Mouse (Mus musculus): ENCODE measurements around the gene Pilrb2. TPM values are rescaled to one million over a fixed set of nuclear protein-coding genes. Genes with fewer than 3 reads are reported as not detected.
"Not testable (repeated sequence)": the region's sequence is repeated elsewhere in the genome, so short reads cannot be mapped to it uniquely, and the experiment has no call there.

Gene Pilrb2
- polyA plus RNA-seq (2014; fragmentation: Nextera tagmentation; extraction: Ambion mirVana): 0.46 and 0.52 TPM in 2 replicates

- H3K4me2 ChIP-seq (ENCODE audit: low read depth, low read length); H3K27me3 ChIP-seq (replicated peaks; ENCODE audit: control insufficient read depth, insufficient read depth, low read length); H3K9me3 ChIP-seq (ENCODE audit: control insufficient read depth, low read length); H3K27ac ChIP-seq (replicated peaks; ENCODE audit: low read depth, low read length); H3K4me3 ChIP-seq (ENCODE audit: low read depth, low read length); H3K4me1 ChIP-seq (ENCODE audit: control insufficient read depth, insufficient read depth, low read length); DNase-seq (ENCODE audit: low spot score); H3K36me3 ChIP-seq (ENCODE audit: control insufficient read depth, insufficient read depth, low read length); H3K9ac ChIP-seq (ENCODE audit: low read depth, low read length); ATAC-seq (ENCODE audit: low read depth): not testable (repeated sequence)
- 64% methylated on average over 2 of the region's 3 CpGs for WGBS
These were observed at the start of gene Pilrb2 for GRCm38 (mm10) chr5:137871644-137872380. Pilrb2 (minus strand) TSS chr5:137871815.

- Histone ChIP-seq H3K36me3 (ENCODE audit: control insufficient read depth, insufficient read depth, low read length) (no peaks in the 10 kb centered on the region), H3K4me3 (ENCODE audit: low read depth, low read length) (no peak overlapping the region), H3K27ac (replicated peaks; ENCODE audit: low read depth, low read length) (no peak overlapping the region), H3K9ac (ENCODE audit: low read depth, low read length) (no peak overlapping the region), H3K27me3 (replicated peaks; ENCODE audit: control insufficient read depth, insufficient read depth, low read length) (no peaks in the 10 kb centered on the region), H3K4me2 (ENCODE audit: low read depth, low read length) (no peak overlapping the region), H3K4me1 (ENCODE audit: control insufficient read depth, insufficient read depth, low read length) (no peaks in the 10 kb centered on the region), H3K9me3 (ENCODE audit: control insufficient read depth, low read length) (no peaks in the 10 kb centered on the region)
- WGBS: 58% methylated on average over 6 of the region's 6 CpGs
- ATAC-seq (ENCODE audit: low read depth) (no peak; the same call in 1 of the 2 replicates), DNase-seq (ENCODE audit: low spot score) (peak; percentile 43)
These were observed 43.9 kb upstream of the Pilrb2 start for GRCm38 (mm10) chr5:137915550-137915949.

- H3K4me1 ChIP-seq (ENCODE audit: control insufficient read depth, insufficient read depth, low read length): no peaks in the 10 kb centered on the region
- H3K4me3 ChIP-seq (ENCODE audit: low read depth, low read length): no peak overlapping the region
- no peak overlapping the region for H3K4me2 ChIP-seq (ENCODE audit: low read depth, low read length)
- DNase-seq (ENCODE audit: low spot score): no peak
- H3K9me3 ChIP-seq (ENCODE audit: control insufficient read depth, low read length): no peaks in the 10 kb centered on the region
- ATAC-seq (ENCODE audit: low read depth): no peak
- H3K27me3 ChIP-seq (replicated peaks; ENCODE audit: control insufficient read depth, insufficient read depth, low read length): no peaks in the 10 kb centered on the region
- H3K9ac ChIP-seq (ENCODE audit: low read depth, low read length): no peak overlapping the region
- no peaks in the 10 kb centered on the region for H3K36me3 ChIP-seq (ENCODE audit: control insufficient read depth, insufficient read depth, low read length)
- no peak overlapping the region for H3K27ac ChIP-seq (replicated peaks; ENCODE audit: low read depth, low read length)
These were observed 42.9 kb upstream of the Pilrb2 start for GRCm38 (mm10) chr5:137914508-137914907.

GRCm38 (mm10) chr5:137909564-137910262 is 38.1 kb upstream of the Pilrb2 start:
- H3K36me3 ChIP-seq (ENCODE audit: control insufficient read depth, insufficient read depth, low read length): no peaks in the 10 kb centered on the region
- H3K9ac ChIP-seq (ENCODE audit: low read depth, low read length): no peak overlapping the region
- 72% methylated on average over 3 of the region's 3 CpGs for WGBS
- H3K27ac ChIP-seq (replicated peaks; ENCODE audit: low read depth, low read length): no peak overlapping the region
- no peaks in the 10 kb centered on the region for H3K9me3 ChIP-seq (ENCODE audit: control insufficient read depth, low read length)
- no peak overlapping the region for H3K4me3 ChIP-seq (ENCODE audit: low read depth, low read length)
- ATAC-seq (ENCODE audit: low read depth) (peak; percentile 57; the same call in 1 of the 2 replicates), DNase-seq (ENCODE audit: low spot score) (peak; percentile 25)
- no peak overlapping the region for H3K4me2 ChIP-seq (ENCODE audit: low read depth, low read length)
- no peaks in the 10 kb centered on the region for H3K27me3 ChIP-seq (replicated peaks; ENCODE audit: control insufficient read depth, insufficient read depth, low read length)
- no peaks in the 10 kb centered on the region for H3K4me1 ChIP-seq (ENCODE audit: control insufficient read depth, insufficient read depth, low read length)

GRCm38 (mm10) chr5:137897812-137898211 is 26.2 kb upstream of the Pilrb2 start:
- no peaks in the 10 kb centered on the region for H3K36me3 ChIP-seq (ENCODE audit: control insufficient read depth, insufficient read depth, low read length)
- 81% methylated on average over 1 of the region's 1 CpGs for WGBS
- H3K9ac ChIP-seq (ENCODE audit: low read depth, low read length): no peak overlapping the region
- H3K9me3 ChIP-seq (ENCODE audit: control insufficient read depth, low read length): no peaks in the 10 kb centered on the region
- H3K4me1 ChIP-seq (ENCODE audit: control insufficient read depth, insufficient read depth, low read length): no peaks in the 10 kb centered on the region
- no peaks in the 10 kb centered on the region for H3K27me3 ChIP-seq (replicated peaks; ENCODE audit: control insufficient read depth, insufficient read depth, low read length)
- ATAC-seq (ENCODE audit: low read depth) (no peak), DNase-seq (ENCODE audit: low spot score) (no peak)
- H3K4me2 ChIP-seq (ENCODE audit: low read depth, low read length): no peak overlapping the region
- no peak overlapping the region for H3K4me3 ChIP-seq (ENCODE audit: low read depth, low read length)
- H3K27ac ChIP-seq (replicated peaks; ENCODE audit: low read depth, low read length): no peak overlapping the region

GRCm38 (mm10) chr5:137892954-137893353 is 21.3 kb upstream of the Pilrb2 start:
- H3K27me3 ChIP-seq (replicated peaks; ENCODE audit: control insufficient read depth, insufficient read depth, low read length): no peaks in the 10 kb centered on the region
- no peaks in the 10 kb centered on the region for H3K9me3 ChIP-seq (ENCODE audit: control insufficient read depth, low read length)
- no peak overlapping the region for H3K4me3 ChIP-seq (ENCODE audit: low read depth, low read length)
- no peaks in the 10 kb centered on the region for H3K36me3 ChIP-seq (ENCODE audit: control insufficient read depth, insufficient read depth, low read length)
- no peak for ATAC-seq (ENCODE audit: low read depth)
- no peaks in the 10 kb centered on the region for H3K4me1 ChIP-seq (ENCODE audit: control insufficient read depth, insufficient read depth, low read length)
- WGBS: 59% methylated on average over 1 of the region's 1 CpGs
- H3K4me2 ChIP-seq (ENCODE audit: low read depth, low read length): no peak overlapping the region
- no peak for DNase-seq (ENCODE audit: low spot score)
- H3K27ac ChIP-seq (replicated peaks; ENCODE audit: low read depth, low read length): no peak overlapping the region
- no peak overlapping the region for H3K9ac ChIP-seq (ENCODE audit: low read depth, low read length)

- no peak for DNase-seq (ENCODE audit: low spot score)
- Histone ChIP-seq H3K4me1 (ENCODE audit: control insufficient read depth, insufficient read depth, low read length) (no peaks in the 10 kb centered on the region), H3K4me2 (ENCODE audit: low read depth, low read length) (no peak overlapping the region), H3K9ac (ENCODE audit: low read depth, low read length) (no peak overlapping the region), H3K27ac (replicated peaks; ENCODE audit: low read depth, low read length) (no peak overlapping the region), H3K27me3 (replicated peaks; ENCODE audit: control insufficient read depth, insufficient read depth, low read length) (no peaks in the 10 kb centered on the region), H3K9me3 (ENCODE audit: control insufficient read depth, low read length) (no peaks in the 10 kb centered on the region), H3K36me3 (ENCODE audit: control insufficient read depth, insufficient read depth, low read length) (no peaks in the 10 kb centered on the region), H3K4me3 (ENCODE audit: low read depth, low read length) (no peak overlapping the region)
- WGBS: 100% methylated on average over 1 of the region's 1 CpGs
- no peak for ATAC-seq (ENCODE audit: low read depth)
These were observed 16.1 kb upstream of the Pilrb2 start for GRCm38 (mm10) chr5:137887666-137888065.

GRCm38 (mm10) chr5:137885894-137886293 is 14.3 kb upstream of the Pilrb2 start:
- ATAC-seq (ENCODE audit: low read depth) (no peak), DNase-seq (ENCODE audit: low spot score) (peak; percentile 73)
- 8% methylated on average over 2 of the region's 2 CpGs for WGBS
- Histone ChIP-seq H3K36me3 (ENCODE audit: control insufficient read depth, insufficient read depth, low read length) (no peaks in the 10 kb centered on the region), H3K4me3 (ENCODE audit: low read depth, low read length) (no peak overlapping the region), H3K9ac (ENCODE audit: low read depth, low read length) (no peak overlapping the region), H3K27ac (replicated peaks; ENCODE audit: low read depth, low read length) (no peak overlapping the region), H3K4me2 (ENCODE audit: low read depth, low read length) (no peak overlapping the region), H3K27me3 (replicated peaks; ENCODE audit: control insufficient read depth, insufficient read depth, low read length) (no peaks in the 10 kb centered on the region), H3K4me1 (ENCODE audit: control insufficient read depth, insufficient read depth, low read length) (no peaks in the 10 kb centered on the region), H3K9me3 (ENCODE audit: control insufficient read depth, low read length) (no peaks in the 10 kb centered on the region)

Measured in embryonic facial prominence, embryonic 14.5 days (tissue).